Mouse (Mus musculus) cerebellum, adult 9-10 months (tissue): ENCODE data around the gene Rpl31.

Experiments
- DNase-seq: peaks from one replicate; pipeline ENCODE4 v3.0.0; 2022

Gene Rpl31

DNA sequence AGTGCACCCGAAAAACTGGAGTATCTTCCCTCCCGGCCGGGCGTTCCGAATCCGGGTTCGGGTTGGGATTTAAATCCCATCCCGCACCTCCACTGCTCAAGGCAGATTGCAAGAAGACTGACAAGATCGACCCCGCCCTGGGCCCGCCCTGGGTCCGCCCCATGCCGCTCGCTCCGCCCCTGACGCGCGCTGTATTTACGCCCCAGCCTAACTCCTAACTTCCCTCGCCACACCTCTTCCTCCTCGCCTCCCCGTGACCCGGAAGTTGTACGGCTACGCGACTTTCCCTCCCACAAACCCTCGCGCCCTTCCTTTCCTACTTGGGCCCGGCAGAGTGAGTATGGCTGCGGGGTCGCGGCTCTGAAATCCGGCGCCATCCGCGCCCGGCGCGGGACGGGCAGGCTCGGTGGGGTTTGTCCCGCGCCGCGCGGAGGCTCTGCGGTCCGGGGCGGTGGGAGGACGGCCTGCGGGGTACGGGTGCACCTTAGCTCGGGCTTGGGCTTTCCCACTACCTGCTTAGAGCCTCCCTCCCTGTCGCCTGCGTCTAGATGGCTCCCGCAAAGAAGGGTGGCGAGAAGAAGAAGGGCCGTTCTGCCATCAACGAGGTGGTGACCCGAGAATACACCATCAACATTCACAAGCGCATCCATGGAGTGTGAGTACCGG is at the start of gene Rpl31:
Rpl31 (plus strand) TSS at position 242 of the 666 bp plus-strand sequence.
- DNase-seq, result peak; percentile 99

- DNase-seq, result peak; percentile 8
These were observed 49.7 kb upstream of the Rpl31 start for GRCm38 (mm10) chr1:39317935-39318334.

DNA sequence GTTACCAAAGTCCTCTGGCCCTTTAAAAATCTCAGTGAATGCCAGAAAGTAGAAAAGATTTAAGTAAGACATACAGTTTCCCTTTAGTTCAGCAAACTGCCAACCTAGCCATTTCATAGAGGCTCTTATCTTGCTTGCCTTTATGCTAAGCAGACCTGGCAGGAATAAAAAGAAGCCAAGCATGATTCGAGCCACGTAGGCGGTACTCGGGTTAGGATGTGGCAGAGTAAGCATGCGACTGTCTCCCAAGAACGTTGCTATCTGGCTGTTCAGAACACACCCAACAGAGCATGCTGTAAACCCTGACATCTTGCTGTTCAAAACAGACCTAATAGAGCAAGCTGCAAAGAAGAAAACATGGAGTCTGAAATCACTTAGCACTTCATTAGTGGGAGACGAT is 48.8 kb upstream of the Rpl31 start:
- no peak for DNase-seq

DNA sequence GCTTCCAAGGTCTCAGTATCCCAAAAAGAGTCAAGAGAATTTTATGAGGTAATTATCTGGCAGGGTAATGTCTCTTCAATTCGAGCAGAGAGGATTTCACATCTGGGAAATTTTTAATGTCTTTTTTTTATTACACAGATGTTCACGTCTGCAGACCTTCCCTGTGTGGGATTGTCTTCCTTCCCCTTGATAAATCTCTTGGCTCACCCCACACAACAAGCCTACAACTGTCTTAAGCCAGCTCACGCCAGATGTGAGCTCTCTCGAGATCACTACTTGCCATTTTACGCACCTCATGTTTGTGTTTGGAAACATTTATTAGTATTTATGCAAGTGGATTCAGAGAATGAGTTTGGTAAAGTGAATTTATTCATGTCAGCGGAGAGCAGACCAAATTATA is 45.7 kb upstream of the Rpl31 start:
- DNase-seq, result no peak

DNA sequence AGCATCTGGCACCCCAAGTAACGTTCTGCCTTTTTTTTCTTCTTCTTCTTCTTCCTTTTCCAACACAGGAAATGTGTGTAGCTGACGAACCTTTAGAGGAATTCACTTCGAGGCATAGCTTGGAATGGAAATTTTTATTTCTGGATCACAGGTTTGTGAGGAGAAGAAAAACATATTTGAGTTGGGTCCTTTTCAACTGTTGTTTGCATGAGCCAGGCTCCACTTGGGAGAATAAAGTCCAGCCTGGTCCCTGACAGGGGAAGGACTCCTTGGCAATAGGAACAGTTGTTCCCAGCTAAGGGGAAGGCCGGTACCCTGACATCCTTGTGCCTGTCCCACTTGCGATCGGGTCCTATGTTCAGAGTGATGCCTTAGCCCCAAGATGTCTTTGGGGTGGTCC is 42.4 kb upstream of the Rpl31 start:
- no peak for DNase-seq

GRCm38 (mm10) chr1:39327546-39327945 is 40.1 kb upstream of the Rpl31 start:
- DNase-seq, result no peak

DNA sequence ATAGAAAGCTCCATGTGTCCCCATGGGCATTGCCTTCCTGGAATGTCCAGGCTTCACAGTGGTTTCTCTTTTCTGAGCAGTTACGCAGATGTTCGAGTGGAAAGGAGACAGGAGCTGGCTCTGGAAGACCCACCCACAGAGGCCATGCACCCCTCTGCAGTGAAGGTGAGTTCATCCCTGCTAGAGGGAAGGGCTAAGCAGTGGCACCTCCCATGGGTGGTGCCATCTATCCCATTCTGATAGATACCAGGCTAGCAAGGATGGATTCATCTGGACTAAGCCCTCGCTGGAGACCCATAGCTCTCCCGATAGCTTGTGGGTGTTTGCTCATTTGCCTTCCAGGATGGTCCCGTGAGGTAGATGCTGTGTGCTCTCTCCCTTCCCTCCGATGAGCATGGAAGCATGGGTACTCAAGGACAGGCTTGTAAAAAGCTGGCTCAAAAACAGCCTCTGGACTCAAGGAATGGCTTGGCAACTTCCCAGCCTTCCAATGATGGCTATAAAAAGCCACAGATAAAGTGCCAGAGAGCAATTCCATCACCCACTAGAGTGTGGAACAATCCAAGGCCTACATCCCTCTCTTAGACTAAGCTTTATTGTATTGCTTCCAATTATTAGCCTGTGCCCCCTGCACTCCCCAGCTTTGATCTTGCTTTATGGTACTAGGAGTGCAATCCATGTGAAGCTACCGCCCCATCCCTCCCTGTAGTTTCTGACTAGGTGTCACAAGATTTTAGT is 36.6 kb upstream of the Rpl31 start:
- DNase-seq, result no peak

- no peak for DNase-seq
These were observed 35.2 kb upstream of the Rpl31 start for GRCm38 (mm10) chr1:39332456-39332855.

GRCm38 (mm10) chr1:39335561-39336196 is 32.0 kb upstream of the Rpl31 start:
- no peak for DNase-seq

DNA sequence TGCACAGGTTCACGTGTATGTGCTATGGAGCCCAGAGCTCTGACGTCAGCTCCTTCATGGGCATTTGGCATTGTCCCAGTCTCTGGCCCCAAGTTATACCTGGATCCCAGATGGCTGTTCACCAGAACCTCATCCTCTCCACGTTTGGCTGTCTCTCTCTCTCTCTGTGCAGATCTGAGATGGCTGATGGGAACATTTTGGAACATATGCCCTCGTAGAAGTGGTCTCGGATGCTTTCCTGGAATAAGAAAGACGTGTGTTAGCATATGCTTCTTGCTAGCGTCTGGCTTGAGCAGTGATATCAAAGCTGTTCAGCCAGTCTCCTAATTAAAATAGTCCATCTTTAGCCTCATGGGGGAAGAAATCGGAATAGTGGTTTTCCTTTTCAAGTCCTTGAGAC is 30.9 kb upstream of the Rpl31 start:
- no peak for DNase-seq

GRCm38 (mm10) chr1:39338831-39339230 is 28.8 kb upstream of the Rpl31 start:
- DNase-seq, result no peak

DNA sequence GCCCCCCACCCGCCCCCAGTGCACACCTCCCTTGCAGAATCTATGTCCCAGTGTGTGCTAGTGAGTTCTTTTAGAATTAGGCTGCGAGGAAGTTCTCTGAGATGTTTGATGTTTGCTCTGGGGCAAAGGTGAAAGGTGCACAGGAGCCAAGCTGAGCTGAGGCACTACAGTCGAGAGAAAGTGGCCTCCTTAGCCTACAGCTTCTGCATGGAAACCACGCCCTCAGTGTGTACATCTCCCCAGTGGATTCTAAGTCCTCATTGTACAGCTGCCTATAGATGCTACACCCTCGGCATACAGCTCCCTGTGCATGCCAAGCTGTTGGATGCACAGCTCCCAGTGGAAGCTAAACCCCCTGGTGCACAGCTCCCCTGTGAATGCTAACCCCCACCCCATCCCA is 28.2 kb upstream of the Rpl31 start:
- no peak for DNase-seq

GRCm38 (mm10) chr1:39340156-39340555 is 27.5 kb upstream of the Rpl31 start:
- DNase-seq, result no peak

- DNase-seq, result peak; percentile 66
These were observed 27.0 kb upstream of the Rpl31 start for GRCm38 (mm10) chr1:39340647-39341046.

- no peak for DNase-seq
These were observed 25.8 kb upstream of the Rpl31 start for GRCm38 (mm10) chr1:39341807-39342206.

GRCm38 (mm10) chr1:39343242-39343641 is 24.4 kb upstream of the Rpl31 start:
- no peak for DNase-seq

GRCm38 (mm10) chr1:39344981-39345600 is 22.6 kb upstream of the Rpl31 start:
- DNase-seq, result no peak

DNA sequence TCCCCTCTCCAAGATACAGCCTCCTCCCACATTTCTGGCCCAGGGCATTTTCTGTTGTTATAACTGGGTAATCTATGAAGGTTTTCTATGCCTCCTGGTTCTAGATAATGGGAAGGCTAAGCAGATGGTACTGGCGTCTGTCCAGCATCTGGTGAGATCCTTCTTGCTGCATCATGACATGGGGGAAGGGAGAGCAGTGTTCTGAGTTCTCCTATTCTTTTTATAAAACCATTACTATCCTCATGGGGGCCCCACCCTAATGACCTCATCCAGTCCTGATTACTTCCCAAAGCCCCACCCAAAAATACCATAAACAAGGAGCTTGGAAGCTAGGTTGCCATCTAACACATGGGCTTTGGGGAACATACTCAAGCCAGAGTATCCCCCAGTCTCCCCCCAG is 18.6 kb upstream of the Rpl31 start:
- DNase-seq, result peak; percentile 64

GRCm38 (mm10) chr1:39349427-39349826 is 18.2 kb upstream of the Rpl31 start:
- DNase-seq, result no peak

- DNase-seq, result no peak
These were observed 5.7 kb upstream of the Rpl31 start for GRCm38 (mm10) chr1:39361754-39362514.

DNA sequence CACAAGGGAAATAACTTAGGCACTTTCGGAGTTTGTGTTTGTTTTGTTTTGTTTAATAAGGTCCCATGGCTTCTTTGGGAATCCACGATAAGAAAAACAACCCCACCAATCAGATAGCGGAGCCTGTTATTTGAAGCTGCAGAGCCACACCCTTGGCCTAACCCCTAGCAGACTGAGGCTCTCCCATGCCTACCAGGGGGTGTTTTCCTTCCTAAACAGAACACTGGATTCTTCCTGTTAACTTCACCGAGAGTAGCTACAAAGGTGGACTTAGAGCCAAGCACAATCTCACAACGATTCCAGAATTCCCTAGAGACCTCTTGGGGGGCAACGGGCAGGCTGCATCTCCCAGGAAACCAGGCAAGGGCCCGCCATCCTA is 5.1 kb upstream of the Rpl31 start:
- no peak for DNase-seq

- peak; percentile 7 for DNase-seq
These were observed 2.1 kb upstream of the Rpl31 start for GRCm38 (mm10) chr1:39365562-39365961.

DNA sequence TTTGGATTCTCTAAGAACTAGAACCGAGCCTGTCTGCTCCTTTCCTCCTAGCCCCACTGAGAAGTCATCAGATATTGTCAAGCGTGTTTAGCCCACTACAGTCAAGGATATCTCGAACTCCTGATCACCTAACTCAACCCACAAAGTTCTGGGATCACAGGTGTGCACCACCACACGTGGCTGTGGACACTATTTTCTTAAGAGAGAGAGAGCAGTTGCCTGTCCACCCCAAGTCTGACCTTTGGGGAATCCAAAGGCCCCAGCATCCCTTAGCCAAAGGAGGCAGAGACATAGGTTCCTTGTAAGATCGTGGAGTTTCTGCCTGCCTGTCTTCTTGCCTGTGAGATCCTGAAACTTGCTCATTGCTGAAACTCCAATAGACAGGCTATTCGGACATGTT is 597 bp upstream of the Rpl31 start:
- DNase-seq, result no peak
